Mouse (Mus musculus): Measurements from ENCODE around the gene Fat3. TPM values are rescaled to one million over a fixed set of nuclear protein-coding genes. Genes with fewer than 3 reads are reported as not detected.

Fat3 gene
- total RNA-seq, 2 experiments from 2014 or later: 1.2 TPM; not detected in 1

DNA sequence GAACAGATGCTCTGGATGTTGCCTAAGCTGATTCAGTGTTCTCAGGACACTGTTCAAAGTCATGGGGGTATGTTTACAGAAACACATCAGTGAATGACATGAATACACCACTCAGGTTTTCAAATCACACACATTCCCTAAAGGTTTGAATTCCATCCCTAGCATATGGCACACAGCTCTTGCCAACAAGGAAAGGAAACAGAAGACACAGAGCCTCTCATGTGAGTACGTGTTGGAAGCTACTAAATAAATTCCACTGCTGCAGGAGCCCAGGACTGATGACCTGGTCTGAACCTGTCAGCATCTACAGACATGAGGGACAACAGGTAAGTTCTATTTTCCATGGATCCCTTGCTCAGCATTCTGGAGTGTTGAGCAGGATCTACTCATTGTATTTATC is 528.9 kb downstream of the Fat3 start:
- no peak for ATAC-seq (replicated peaks; ENCODE audit: low FRiP score, poor library complexity, severe bottlenecking)

DNA sequence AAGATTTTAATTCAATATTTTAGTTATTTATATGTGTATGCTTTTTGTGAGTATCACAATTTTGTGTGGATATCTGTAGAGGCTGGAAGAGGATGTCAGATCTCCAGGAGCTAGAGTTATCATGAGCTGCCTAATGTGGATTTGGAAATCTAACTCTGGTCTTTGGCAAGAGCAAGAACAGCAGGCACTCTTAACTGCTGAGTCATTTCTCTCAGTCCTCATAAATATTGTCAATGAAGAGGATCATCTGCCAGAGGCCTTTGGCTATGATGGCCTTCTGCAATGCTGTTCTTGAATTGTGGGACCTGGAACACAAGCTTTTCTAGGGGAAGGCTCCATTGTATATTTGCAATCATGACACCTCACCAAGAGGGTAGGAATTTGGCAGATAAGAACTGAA is 529.7 kb downstream of the Fat3 start:
- ATAC-seq (replicated peaks; ENCODE audit: low FRiP score, poor library complexity, severe bottlenecking): no peak

DNA sequence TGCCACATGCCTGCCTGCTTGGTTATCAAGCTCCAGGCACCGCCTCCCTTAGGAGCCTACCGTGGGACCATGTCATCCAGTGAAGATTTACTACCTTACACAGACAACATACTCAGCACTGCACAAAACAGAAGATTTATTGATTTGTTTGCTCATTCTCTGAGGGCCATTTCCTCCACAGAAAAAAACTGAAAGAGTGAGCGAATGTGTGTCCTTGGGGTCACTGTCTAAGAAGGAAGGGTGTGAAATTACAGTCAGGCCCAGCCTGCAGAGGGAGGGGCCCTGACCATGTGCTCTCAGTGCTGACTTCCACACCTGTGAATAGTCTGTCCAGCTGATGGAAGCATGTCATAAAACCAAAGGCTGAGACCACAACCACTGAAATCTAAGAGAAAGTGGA is 536.9 kb downstream of the Fat3 start:
- no peak for ATAC-seq (replicated peaks; ENCODE audit: low FRiP score, poor library complexity, severe bottlenecking)

DNA sequence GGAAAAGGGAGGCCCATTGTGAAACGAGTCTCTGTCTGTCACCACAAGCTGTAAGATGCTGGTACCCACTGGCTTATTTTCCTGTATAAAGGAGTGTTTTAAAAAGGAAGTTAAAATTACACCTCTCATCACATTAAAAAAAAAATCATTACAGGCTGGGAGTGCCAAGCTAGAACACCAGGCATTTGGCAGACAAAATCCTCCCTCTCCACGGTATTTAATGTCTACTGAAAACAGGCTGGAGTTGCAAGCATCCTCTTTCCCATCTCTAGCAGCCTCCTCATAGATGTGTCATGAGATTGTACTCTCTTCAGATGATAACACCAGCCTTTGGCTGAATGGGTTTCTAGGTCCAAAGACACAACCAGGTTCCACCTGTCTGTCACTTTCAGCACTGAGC is 538.2 kb downstream of the Fat3 start:
- ATAC-seq (replicated peaks; ENCODE audit: low FRiP score, poor library complexity, severe bottlenecking): no peak

DNA sequence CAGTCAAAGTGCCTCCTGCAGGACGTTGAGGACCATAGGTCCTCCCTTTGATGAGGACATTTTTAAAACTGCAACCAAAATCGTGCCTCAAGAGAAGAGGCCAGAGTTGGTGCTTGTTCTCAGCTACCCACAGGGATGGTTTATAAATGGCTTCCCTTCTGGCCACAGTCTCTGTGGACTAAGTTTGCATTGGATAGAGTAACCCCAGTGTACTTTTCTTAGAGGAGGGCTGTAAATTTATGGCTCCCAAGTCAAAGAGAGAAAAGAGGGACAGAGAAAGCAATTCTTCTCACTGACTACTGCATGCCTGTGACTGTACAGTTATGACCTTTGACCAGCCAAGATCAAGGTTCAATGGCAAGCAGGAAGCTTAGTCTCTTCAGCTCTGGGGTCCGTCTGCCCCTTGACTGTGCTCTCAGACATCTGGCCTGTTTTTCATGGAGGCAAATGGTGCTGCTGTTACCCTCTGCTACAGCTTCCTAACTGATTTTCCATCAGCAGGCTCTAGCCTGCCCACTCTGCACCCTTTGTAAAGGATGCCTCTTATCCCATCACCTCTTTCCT is 542.8 kb downstream of the Fat3 start:
- no peak for ATAC-seq (replicated peaks; ENCODE audit: low FRiP score, poor library complexity, severe bottlenecking)

DNA sequence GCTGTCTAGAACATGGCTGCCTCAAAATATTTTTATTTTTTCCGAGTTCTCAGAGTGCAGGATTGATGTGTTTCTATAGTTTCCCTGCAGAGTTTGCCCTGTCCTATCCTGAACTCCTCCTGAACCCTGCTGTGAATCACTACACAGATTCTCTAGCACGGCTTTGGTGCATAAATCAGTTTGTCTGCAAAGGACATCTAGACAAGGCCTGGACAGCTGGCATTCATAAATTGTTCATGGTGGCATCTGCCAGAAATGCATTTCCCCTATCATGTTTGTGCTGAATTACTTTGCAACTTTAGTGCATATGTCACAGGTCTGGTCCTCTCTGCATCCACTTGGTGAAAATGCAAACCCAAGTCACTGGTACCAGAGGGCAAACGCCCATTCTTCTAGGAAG is 543.3 kb downstream of the Fat3 start:
- no peak for ATAC-seq (replicated peaks; ENCODE audit: low FRiP score, poor library complexity, severe bottlenecking)

DNA sequence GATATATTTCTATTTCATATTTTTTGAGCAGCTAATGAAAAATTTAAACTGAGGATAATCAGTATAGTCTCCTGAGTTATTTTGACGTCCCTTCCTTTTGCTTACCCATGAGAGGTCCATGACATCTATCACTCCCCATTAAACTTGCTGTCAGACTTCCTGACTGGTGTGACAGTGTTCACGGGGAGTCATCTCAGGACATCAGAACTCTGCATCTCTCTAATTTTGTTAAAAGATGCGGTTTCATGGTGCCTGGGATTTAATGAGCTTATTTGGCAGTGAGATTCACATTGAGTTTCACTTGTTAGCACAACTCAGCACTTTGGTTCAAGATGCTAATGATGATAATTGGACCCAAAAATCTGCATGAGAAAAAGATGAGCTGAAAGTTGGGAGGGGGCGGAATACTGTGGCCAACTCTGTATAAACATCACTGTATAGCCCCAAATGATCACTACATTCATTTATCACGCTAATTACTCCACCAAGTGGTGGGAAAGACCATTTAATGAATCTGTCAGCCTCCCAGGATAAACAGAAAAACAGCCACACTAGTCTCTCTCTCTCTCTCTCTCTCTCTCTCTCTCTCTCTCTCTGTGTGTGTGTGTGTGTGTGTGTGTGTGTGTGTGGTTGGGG is 545.8 kb downstream of the Fat3 start:
- ATAC-seq (replicated peaks; ENCODE audit: low FRiP score, poor library complexity, severe bottlenecking): no peak

DNA sequence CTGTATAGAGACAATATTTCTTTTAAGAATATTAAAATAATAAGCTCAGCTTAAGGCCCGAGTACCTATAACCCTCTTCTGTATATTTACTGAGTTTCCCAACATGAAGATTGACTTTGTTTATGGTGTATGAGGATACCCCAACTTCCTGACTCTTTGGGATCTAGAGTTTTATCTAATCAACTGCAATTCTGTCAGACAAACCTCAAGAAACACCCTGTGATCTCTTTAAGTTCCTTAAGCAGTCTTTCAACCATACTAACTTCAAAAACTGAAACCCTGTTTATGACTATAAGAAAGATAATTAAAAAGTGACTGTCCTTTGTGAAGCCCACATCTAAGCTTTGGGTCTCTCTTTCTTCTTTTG is 546.8 kb downstream of the Fat3 start:
- no peak for ATAC-seq (replicated peaks; ENCODE audit: low FRiP score, poor library complexity, severe bottlenecking)

DNA sequence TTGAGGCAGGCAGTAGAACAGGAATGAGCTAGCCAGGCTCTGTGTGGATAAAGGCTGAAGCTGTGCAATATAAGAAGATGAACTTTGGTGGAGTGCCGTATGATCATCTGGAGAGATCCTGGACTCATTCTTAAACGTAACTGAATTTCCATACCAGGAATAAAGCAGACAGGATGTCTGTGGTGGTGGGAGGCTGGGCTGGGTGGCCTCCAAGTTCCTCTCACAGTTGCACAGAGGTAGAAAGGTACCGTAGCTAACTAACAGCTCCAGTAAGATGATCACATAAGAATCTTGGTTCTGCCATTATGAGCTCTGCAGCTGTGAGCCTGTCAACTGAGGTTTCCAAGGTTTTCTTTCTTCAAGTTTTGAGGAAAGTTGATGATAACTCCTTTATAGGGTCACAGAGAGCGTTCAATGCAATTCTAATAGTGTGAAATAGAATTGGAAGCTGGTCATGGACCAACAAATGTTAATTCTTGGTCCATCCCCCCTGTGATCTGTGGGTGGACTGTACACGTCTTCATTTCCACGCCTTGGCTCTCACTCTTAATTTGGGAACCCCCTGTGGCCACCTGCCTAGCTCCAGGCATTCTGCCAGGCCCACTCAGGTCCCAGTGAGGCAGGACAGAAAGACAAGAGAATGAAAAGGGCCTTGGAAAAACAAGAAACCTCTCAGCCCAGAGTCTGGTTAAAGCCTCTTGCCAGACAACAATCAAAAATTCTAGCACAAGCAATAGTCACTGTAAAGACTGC is 547.3 kb downstream of the Fat3 start:
- no peak for ATAC-seq (replicated peaks; ENCODE audit: low FRiP score, poor library complexity, severe bottlenecking)

DNA sequence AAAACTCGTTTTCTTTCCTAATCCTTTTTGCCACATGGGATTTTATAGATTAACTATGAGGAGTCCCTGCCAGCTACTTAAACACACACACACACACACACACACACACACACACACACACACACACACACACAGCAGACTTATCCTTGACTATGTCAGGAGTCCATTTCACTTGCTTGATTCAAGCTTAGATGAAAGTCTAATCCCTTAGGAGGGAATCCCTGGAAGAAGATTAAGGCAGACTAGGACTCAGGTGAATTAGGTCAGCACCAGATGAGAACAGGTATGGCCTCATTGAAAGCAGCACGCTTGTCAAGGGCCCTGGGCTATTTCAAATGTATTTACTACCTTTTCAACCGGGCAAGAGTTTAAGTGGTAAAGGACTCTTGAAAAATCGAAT is 553.0 kb downstream of the Fat3 start:
- no peak for ATAC-seq (replicated peaks; ENCODE audit: low FRiP score, poor library complexity, severe bottlenecking)

DNA sequence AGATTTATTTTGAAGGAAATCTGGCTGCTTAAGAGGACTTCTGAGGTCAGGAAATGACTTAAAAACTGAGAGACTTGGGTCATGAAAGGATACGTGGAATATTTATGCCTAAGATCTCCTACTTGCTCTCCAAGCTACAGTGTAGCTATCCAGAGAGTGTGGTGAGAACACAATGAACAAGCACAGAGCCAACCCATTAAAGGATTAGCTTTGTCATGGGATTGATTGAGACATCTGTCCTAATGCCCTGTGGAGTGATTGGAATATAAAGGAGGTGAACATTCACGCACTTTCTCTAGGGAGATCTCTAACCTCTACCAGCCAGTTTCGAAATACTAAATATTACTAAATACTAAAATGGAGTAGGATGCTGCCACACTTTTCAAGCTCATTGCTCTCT is 556.9 kb downstream of the Fat3 start:
- ATAC-seq (replicated peaks; ENCODE audit: low FRiP score, poor library complexity, severe bottlenecking): no peak

DNA sequence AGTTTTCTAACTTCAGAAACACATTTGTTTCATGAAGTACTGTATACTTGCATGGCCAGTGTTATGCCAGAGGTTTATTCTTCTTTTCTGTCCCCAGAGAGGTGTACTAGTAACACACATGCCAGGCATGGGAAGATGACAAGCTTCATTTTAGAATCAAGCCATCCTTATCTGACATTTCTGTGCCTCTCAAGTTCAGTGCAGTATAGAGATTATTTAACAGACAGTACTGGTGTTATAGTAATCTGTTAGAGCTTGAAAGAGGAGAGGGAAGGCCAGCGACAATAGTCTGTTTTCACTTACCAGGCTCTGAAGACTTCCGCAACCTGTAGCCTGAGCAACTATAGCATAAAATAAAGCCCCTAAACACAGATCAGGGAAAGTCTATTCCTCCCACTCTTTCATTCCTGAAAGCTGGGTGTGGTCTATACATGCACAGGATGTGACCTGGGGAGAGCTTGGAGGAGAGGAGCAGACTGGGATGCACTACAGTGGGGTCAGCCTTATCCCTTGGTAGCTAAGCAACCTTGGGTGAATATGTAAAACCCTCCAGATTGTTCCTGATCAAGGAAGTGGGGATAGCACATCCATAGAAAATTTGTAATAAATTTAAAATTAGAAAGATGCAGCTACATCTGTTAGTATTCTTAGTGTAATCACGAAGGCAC is 557.5 kb downstream of the Fat3 start:
- no peak for ATAC-seq (replicated peaks; ENCODE audit: low FRiP score, poor library complexity, severe bottlenecking)

DNA sequence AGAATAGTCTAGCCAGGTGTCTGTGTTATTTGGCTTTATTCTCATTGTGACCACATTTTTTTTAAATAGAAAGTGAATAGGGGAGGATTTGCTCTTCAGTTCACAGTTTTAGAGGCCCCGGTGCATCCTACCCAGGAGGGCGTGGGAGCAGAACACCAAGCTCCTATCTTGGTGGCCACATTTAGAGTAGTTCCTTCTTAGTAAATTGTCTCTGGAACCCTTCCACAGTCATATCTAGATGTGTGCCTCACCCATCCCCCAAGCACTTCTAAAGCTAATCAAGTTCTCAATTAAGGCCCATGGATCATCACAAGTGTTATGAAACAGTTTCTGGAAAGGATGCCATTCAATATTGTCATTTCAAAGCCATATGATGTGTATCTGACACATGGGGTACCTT is 559.3 kb downstream of the Fat3 start:
- no peak for ATAC-seq (replicated peaks; ENCODE audit: low FRiP score, poor library complexity, severe bottlenecking)

DNA sequence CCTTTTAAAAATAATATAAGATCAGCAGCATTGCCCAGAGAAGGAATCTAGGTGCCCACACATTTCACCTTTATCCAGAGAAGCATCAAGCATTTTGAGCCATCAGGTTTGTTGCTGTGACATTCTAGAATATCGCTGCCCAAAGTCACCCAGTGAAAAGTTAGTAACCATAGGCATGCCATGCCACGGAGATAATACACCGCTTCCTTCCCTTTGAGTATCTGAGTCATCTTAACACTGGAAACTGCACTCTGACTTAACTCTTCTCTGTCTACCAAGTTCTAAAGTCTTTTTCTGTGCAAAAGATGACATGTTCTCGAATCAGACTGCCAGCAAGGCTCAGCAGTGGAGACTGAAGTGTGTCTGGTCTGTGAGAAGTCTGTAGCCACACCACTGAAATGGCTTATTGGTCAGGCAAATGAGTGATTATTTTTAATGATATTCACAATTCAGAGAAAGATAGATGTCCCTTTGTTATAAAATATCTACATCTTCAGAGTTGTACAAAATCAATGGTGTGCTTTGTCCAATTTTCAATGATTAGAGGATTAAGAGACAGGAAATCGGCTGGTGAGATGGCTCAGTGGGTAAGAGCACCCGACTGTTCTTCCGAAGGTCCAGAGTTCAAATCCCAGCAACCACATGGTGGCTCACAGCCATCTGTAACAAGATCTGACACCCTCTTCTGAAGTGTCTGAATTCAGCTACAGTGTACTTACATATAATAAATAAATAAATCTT is 560.0 kb downstream of the Fat3 start:
- no peak for ATAC-seq (replicated peaks; ENCODE audit: low FRiP score, poor library complexity, severe bottlenecking)

DNA sequence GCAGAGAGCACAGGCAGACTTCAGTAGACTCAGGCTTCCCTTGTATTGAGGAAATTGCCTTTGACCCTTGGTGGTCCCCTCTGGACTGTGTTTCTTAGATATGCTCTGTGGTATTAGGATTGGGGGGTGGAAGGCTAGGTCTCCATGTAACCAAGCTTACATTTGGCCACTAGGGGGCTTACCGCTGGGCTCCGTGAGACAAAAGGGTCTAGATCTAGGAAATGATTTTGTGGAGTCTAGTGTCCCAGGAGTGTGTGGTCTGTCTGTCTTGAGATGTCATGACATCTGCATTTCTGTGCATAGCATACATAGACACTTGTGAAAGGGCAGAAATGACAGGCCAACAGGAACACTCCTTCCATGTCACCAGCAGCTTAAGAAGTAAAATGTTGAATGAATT is 561.5 kb downstream of the Fat3 start:
- no peak for ATAC-seq (replicated peaks; ENCODE audit: low FRiP score, poor library complexity, severe bottlenecking)

DNA sequence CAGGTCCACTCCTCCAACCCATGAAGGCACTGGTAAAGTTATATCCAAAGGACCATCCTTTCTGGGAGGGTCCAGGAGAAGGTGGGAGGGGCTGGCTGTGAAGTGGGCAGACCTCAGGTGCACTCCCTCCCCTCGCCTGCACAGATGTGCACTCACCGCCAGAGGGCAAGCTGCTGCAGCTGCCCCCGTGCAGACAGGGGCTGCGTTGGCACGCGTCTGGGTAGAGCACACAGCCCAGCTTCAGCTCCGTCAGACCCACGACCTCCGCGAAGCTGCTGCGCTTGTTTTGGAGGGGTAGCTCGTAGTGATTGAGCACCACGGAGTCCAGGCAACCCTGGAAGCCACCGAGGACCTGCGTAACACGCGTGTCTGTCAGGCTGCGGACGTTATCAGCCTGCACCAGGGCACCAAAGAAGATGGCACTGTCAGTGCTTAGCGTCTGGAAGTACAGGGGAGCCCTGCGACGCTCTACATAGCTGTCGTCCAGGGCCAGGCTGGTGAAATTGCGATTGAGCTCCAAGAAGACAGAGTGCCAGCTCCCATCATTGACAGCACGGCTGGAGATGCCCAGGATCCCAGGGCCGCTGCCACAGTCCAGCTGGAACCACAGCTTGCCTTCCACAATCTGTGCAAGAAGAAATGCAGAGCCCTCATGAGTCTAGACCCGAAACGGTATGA is 563.1 kb downstream of the Fat3 start:
- ATAC-seq (replicated peaks; ENCODE audit: low FRiP score, poor library complexity, severe bottlenecking): no peak

DNA sequence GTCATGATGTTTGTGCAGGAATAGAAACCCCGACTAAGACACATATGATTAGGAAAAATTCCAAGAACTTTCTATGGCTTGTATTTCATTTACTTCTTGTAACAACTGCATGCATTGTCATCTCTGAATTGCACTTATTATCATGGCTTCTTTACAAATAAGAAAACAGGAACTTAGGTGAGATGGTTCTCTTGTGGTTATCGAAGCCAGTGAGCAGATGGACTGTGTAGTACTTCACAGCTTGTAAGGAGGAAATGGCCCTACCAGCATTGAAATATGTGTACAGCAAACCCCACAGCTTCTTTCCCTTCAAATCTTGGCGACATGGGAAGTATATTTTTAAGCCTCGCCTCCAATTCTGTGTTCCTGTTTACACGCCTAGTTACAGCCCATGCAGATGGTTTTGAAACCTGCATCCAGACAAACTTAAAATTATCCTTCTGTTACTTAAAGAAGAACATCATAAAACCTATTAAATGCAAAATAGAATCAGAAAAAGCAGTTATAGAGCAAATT is 570.1 kb downstream of the Fat3 start:
- ATAC-seq (replicated peaks; ENCODE audit: low FRiP score, poor library complexity, severe bottlenecking): no peak

DNA sequence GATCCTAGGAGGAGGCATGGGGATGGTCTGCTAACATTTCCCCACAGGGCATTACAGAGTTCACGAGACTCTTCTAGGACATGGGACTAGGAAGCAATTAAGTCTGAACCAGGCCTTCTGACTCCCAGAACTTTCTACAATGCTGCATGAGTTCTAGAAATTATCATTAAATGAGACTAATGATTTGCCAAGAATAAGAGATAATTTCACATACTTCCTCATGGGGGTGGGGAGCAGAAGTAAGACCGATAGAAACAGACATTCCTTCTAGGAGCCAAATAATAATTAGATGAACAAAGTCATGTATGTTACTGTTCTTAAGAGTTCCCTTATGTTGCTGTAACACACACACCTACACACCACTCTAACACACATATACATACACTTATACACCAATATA is 572.8 kb downstream of the Fat3 start:
- no peak for ATAC-seq (replicated peaks; ENCODE audit: low FRiP score, poor library complexity, severe bottlenecking)

DNA sequence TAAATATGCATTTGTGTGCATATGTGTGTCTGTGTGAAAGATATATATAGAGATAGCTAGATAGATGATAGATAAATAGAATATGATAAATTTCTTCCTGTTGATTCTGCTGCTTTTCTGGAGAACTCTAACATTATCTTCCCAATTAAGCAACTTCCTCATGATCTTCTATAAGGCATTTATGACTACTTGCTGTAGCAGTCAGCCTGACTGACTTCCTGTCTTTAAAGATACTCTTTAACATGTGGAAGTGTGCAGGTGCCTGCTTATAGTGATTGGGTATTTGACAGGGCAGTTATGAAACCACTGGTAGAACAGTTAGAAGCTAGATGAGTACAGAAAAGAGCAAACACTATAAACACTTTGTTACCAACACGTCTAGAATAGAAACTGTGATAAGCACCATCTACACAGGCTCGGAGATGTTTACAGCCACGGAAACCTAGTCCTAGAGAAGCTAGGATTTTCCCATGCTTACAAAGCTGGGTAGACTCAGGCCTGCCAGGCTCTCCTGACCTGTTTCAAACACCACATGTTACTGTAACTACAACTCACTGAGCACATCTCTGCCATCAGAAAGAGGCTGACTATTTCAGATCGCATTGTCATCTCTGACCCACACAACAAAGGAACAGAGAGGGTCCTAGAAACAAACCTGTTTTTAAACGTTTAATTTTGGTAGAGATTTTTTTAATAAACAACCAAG is 573.6 kb downstream of the Fat3 start:
- ATAC-seq (replicated peaks; ENCODE audit: low FRiP score, poor library complexity, severe bottlenecking): no peak

All from erythroblast, adult 5-6 weeks (primary cell).